Mouse (Mus musculus) urinary bladder, postnatal 36 days (tissue): ENCODE measurements at regions not wholly inside any gene's neighbourhood (a gene's known extent, or its start where the extent isn't known, plus 50 kb on each side); places are given as distances from the start of the nearest gene placed in this dataset.
A peak's percentile ranks its signal among the peaks of the same experiment; 100 is the strongest.
"Not testable (repeated sequence)": the region's sequence is repeated elsewhere in the genome, so short reads cannot be mapped to it uniquely, and the experiment has no call there.

Experiments
- DNase-seq, 2 experiments: peaks; one replicate each; pipeline ENCODE4 v3.0.0; 2022; ENCODE audit warnings: low spot score in 2 of 2, mixed read lengths in 1 of 2

GRCm38 (mm10) chr11:26826194-26826593 is 232.4 kb upstream of the Vrk2 start:
- DNase-seq: no peak

GRCm38 (mm10) chr11:26824080-26824727 is 230.4 kb upstream of the Vrk2 start:
- DNase-seq: no peak

GRCm38 (mm10) chr11:26821091-26821490 is 227.3 kb upstream of the Vrk2 start:
- DNase-seq: no peak

DNA sequence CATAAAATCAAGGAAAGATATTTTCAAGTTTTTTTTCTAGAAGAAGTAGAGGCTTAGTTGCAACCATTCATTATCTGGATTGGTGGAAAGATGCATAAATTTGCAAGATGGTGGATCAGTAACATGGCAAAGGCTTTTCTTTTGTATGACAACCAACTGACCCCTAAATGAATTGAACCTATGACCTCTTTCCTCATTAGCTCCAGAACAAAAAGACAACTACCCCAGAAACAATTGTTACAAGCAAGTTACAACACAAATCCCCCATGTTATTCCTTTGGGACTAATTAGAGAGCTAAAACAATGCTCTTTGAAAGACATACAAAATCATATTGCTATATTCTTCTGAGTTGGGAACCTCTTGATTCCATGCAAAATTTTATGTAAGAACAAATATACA is 223.5 kb upstream of the Vrk2 start:
- DNase-seq: no peak

- no peak for DNase-seq
Measured at GRCm38 (mm10) chr11:26815104-26815503, 221.3 kb upstream of the Vrk2 start.

DNA sequence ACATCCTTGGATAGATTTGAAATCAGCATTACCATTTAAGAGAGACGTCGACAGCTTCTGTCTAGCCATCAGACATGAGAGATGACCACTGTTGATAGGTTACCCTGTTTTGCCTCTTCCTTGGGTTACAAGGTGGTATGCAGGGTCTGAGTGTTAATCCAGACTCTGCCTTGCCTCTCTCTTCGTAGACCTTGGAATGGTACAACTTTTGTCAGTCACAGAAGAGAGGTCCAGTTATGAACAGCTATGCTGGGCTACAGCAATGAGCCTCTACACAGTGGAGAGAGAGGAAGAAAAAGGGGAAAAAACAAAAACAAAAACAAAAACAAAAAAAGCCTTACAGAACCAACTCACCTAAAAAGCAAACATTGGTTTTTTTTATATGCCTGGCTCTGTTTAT is 220.8 kb upstream of the Vrk2 start:
- DNase-seq: no peak

GRCm38 (mm10) chr11:26802249-26802941 is 208.6 kb upstream of the Vrk2 start:
- DNase-seq: no peak

DNA sequence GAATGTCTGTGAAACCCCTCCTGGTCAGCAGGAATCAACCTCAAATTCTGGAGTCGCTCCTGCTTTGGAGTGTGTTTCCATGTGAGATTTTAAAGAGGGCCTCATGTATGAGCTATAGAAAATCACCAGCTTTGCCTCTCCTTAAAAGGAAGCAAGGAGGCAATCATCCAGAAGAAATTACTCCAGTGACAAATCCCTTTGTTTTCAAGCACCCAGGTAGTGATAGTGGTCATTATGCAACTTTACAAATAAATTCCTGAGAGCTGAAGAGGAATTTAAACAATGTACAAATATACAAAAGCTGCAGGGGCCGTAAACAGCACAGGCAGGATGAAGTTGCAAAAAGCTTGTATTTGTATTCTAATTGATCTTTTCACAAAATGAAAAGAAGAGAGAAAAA is 206.5 kb upstream of the Vrk2 start:
- no peak for DNase-seq

DNA sequence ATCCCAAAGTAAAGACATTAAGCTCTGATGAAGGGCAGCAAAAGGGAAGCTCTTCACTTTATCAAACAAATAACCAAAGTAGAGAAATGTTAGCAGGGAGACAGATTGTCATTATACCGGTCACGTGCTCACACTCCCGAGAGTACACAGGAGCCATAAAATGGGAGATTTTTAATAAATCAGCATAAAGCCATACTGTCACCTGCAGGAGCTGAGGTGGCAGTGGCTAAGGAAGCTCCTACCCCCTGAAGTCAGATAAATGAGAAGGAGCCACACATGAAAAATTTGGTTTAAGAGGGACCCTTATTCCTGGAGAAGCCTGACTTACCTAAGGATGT is 200.8 kb upstream of the Vrk2 start:
- no peak for DNase-seq

DNA sequence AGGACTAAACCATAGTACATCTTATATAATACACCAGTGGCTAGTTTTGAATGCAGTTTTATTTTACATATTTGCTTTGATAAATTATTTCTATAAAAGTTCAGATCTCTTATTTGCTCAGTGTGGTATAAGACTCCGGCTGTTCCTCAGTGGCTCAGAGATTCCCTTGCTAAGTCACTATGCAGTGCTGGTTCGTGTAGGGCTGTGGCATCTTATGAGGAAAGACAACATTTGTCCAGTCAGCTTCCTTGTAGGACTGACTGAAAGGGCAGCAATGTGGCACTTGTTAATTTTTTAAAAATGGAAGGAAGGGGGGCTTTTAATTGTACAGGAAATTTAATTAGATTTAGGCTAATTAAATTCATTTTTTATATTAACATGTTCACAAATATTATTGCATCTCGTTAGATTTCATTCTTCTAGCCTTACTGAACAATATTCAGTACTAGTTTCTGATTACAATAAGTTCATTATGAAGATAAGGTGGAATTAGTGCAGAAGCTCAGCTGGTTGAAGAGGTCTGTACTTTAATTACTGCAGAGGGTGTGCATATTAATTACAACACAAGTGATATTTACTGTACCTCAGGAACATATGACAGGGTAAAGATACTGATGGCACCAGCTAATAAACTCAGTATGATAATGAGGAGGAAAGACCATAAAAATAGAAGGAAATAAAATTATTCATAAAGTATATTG is 200.3 kb upstream of the Vrk2 start:
- no peak for DNase-seq

- no peak for DNase-seq
Measured at GRCm38 (mm10) chr11:26789281-26789680, 195.5 kb upstream of the Vrk2 start.

- DNase-seq: no peak
Measured at GRCm38 (mm10) chr11:26785164-26785563, 191.4 kb upstream of the Vrk2 start.

- no peak for DNase-seq
Measured at GRCm38 (mm10) chr11:26773122-26773796, 179.5 kb upstream of the Vrk2 start.

- peak in 1 of 2 experiments; percentile 4 for DNase-seq
Measured at GRCm38 (mm10) chr11:26755576-26755975, 161.8 kb upstream of the Vrk2 start.

- DNase-seq: no peak
Measured at GRCm38 (mm10) chr11:26753616-26754015, 159.8 kb upstream of the Vrk2 start.

- no peak for DNase-seq
Measured at GRCm38 (mm10) chr11:26742235-26742634, 148.4 kb upstream of the Vrk2 start.

DNA sequence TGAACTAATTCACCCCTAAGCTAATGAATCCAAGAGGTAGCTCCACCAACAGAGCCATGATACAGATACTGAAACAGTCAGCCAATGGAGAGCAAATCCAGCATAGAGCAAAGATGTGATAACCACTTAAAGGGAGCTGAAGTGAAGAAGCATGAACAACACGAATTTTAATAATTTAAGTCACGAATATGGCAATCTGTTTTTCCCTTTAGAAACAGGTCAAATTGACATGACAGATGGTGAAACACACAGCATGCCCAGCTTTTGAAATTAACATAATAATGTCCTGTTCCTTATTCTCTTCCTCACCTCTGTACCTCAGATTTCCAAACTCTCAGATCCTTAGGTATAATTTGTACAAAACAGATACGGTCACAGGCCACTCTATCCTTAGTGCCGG is 145.9 kb upstream of the Vrk2 start:
- no peak for DNase-seq

DNA sequence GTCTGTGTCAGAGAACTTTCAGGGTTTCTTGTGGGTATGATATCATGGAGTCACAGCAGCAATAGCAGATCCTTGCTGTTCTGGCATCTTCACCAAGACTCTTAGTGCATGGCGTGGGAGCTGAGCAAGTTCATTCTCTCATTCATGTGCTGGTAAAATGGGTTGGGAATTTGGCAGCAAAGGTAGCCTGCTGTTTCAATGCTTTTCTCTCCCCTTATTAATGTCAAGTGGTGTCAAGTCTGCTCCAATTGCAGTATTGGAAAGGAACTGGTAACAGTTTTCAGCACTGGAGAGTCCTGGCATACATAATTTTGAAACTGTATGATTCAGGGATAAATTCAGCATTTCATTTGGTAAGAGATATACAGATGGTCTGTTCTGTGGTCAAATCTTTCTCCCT is 133.2 kb upstream of the Vrk2 start:
- DNase-seq: no peak

DNA sequence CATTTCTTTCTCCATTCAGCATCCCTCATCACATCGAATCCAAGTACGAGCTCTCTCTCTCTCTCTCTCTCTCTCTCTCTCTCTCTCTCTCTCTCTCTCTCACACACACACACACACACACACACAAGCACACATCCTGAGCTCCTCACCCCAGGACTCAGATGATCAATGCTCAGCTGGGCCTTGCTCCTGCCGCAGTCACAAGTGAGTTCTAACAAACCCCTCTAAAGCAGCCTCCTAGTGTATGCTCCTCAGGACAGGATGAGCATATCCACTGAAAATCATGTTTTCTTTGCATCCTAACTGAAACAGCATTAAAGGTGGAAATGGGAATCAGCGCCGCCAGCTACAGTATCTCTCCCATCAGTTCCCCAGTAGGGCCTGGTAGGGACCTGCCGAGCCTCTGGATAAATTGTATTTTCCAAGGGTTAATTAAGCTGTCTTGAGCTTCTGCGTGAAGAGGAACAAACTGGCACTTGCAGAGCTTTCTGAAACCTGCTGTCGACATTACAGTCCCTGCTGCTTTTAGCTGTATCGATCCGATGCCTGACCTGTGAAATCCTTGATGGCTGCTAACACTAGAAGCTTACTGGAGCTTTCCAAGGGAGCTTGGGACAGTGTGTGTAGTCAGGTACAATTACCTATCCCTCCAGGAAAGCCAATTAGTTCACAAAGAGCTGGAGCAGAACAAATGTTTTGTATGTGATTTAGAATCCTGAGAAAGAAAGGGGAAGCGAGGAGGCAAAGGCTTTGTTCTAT is 131.3 kb upstream of the Vrk2 start:
- no peak for DNase-seq

DNA sequence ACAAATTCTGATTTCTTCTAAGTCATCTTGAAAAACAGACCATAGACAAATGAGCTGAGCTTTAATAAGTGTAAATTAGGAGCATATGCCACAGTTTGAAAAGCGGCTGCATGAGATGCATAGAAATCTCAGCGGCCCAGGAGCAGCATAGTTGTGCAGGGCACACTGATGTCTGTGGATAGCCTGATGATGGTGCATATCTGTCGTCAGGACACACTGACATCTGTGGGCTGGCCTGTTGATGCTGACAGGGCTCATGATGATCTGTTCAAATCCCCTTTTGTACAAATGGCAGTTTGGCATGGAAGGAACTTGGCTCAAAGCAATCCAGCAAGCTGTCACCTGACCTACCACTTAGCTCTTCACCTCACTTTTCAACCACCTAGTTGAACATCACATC is 128.5 kb upstream of the Vrk2 start:
- DNase-seq: no peak

GRCm38 (mm10) chr11:26721173-26721572 is 127.4 kb upstream of the Vrk2 start:
- DNase-seq: no peak

GRCm38 (mm10) chr11:26711237-26711636 is 117.4 kb upstream of the Vrk2 start:
- DNase-seq: not testable (repeated sequence)
